Mouse (Mus musculus) lung, postnatal 0 days (tissue): ENCODE measurements at regions not wholly inside any gene's neighbourhood (a gene's known extent, or its start where the extent isn't known, plus 50 kb on each side); places are given as distances from the start of the nearest gene placed in this dataset.

Experiments used
- CTCF ChIP-seq: IDR thresholded peaks from 2 replicates; pipeline ENCODE4 v1.5.1; 2016; ENCODE audit warnings: antibody characterized with exemption, mild to moderate bottlenecking
- EP300 ChIP-seq: IDR thresholded peaks from 2 replicates; pipeline ENCODE4 v1.6.1; 2016; ENCODE audit warnings: antibody characterized with exemption, mild to moderate bottlenecking, control low read depth

- TF ChIP-seq CTCF (no peak), EP300 (peak; percentile 56; the same call in 1 of the 2 replicates)
Measured at GRCm38 (mm10) chr3:140510835-140511234, 701.3 kb downstream of the Pdha2 start.
